Mouse (Mus musculus) testis, adult 2 months (tissue): ENCODE results near the gene Ehd4. TPM values are rescaled to one million over a fixed set of nuclear protein-coding genes. Genes with fewer than 3 reads are reported as not detected.

Source experiments
- H3K27ac ChIP-seq: fragments of 200-500 bp; 2 replicates; pipeline ENCODE4 v1.5.1; 2012; ENCODE audit warnings: low read depth, low read length; ENCODE audit not compliant: control insufficient read depth, insufficient read depth
- H3K27me3 ChIP-seq: fragments of 200-500 bp; 2 replicates; pipeline ENCODE4 v1.6.1; 2012; ENCODE audit warnings: mild to moderate bottlenecking, low read length, moderate library complexity; ENCODE audit not compliant: control insufficient read depth, insufficient read depth
- H3K36me3 ChIP-seq: fragments of 200-500 bp; 2 replicates; pipeline ENCODE4 v1.6.1; 2012; ENCODE audit warnings: mild to moderate bottlenecking, low read length; ENCODE audit not compliant: control insufficient read depth, insufficient read depth
- H3K4me1 ChIP-seq: fragments of 200-500 bp; 2 replicates; pipeline ENCODE4 v1.6.1; 2012; ENCODE audit warnings: low read length; ENCODE audit not compliant: control insufficient read depth, insufficient read depth
- H3K4me3 ChIP-seq: fragments of 200-500 bp; 2 replicates; pipeline ENCODE4 v1.5.1; 2012; ENCODE audit warnings: low read depth, mild to moderate bottlenecking, low read length, moderate library complexity, mixed read lengths; ENCODE audit not compliant: control insufficient read depth
- CTCF ChIP-seq: fragments of 200-500 bp; IDR thresholded peaks from 2 replicates; pipeline ENCODE4 v1.5.1; 2012; ENCODE audit warnings: low read depth, mild to moderate bottlenecking, inconsistent platforms, low read length, moderate library complexity; ENCODE audit not compliant: control insufficient read depth, insufficient read depth, insufficient replicate concordance
- POLR2A ChIP-seq: fragments of 200-500 bp; IDR thresholded peaks from 2 replicates; pipeline ENCODE4 v1.6.1; 2012; ENCODE audit warnings: low read depth, mild to moderate bottlenecking, inconsistent platforms, low read length, moderate library complexity; ENCODE audit not compliant: control insufficient read depth
- polyA plus RNA-seq: library from polyadenylated mRNA; depleted of rRNA; stranded (reverse); fragments of >200 nt; gene quantifications from 2 replicates; pipeline ENCODE4 v1.2.3, GENCODE M21; 2012

Ehd4 gene
- polyA plus RNA-seq, 1 experiment, result 3.4 TPM

- Histone ChIP-seq H3K27me3 (no peaks in the 10 kb centered on the region), H3K4me3 (no peak overlapping the region), H3K4me1 (no peaks in the 10 kb centered on the region), H3K27ac (no peak overlapping the region), H3K36me3 (no peaks in the 10 kb centered on the region)
- TF ChIP-seq CTCF (no peak), POLR2A (no peak)
Measured at GRCm38 (mm10) chr2:120117346-120117745, 37.1 kb downstream of the Ehd4 start.

- no peaks in the 10 kb centered on the region for H3K36me3 ChIP-seq
- H3K4me3 ChIP-seq, result no peak overlapping the region
- no peaks in the 10 kb centered on the region for H3K27me3 ChIP-seq
- no peaks in the 10 kb centered on the region for H3K4me1 ChIP-seq
- TF ChIP-seq POLR2A (no peak), CTCF (no peak)
- no peak overlapping the region for H3K27ac ChIP-seq
Measured at GRCm38 (mm10) chr2:120116362-120116761, 38.0 kb downstream of the Ehd4 start.

GRCm38 (mm10) chr2:120114977-120115376 lies 39.4 kb downstream of the Ehd4 start:
- TF ChIP-seq CTCF, result no peak
- no peak for TF ChIP-seq POLR2A
- H3K27me3 ChIP-seq, result no peaks in the 10 kb centered on the region
- H3K36me3 ChIP-seq, result no peaks in the 10 kb centered on the region
- H3K4me1 ChIP-seq, result no peaks in the 10 kb centered on the region
- no peak overlapping the region for H3K4me3 ChIP-seq
- no peak overlapping the region for H3K27ac ChIP-seq

- H3K36me3 ChIP-seq, result no peaks in the 10 kb centered on the region
- no peaks in the 10 kb centered on the region for H3K4me1 ChIP-seq
- no peak overlapping the region for H3K4me3 ChIP-seq
- TF ChIP-seq POLR2A (no peak), CTCF (no peak)
- H3K27ac ChIP-seq, result no peak overlapping the region
- H3K27me3 ChIP-seq, result no peaks in the 10 kb centered on the region
Measured at GRCm38 (mm10) chr2:120113963-120114362, 40.4 kb downstream of the Ehd4 start.

- H3K36me3 ChIP-seq, result no peaks in the 10 kb centered on the region
- no peak overlapping the region for H3K27ac ChIP-seq
- TF ChIP-seq POLR2A, result no peak
- no peak for TF ChIP-seq CTCF
- H3K4me1 ChIP-seq, result no peaks in the 10 kb centered on the region
- H3K4me3 ChIP-seq, result no peak overlapping the region
- no peaks in the 10 kb centered on the region for H3K27me3 ChIP-seq
Measured at GRCm38 (mm10) chr2:120113476-120113875, 40.9 kb downstream of the Ehd4 start.

GRCm38 (mm10) chr2:120111596-120111995 lies 42.8 kb downstream of the Ehd4 start:
- Histone ChIP-seq H3K27me3 (no peaks in the 10 kb centered on the region), H3K36me3 (no peaks in the 10 kb centered on the region), H3K4me3 (no peak overlapping the region), H3K27ac (no peak overlapping the region), H3K4me1 (no peaks in the 10 kb centered on the region)
- TF ChIP-seq POLR2A (no peak), CTCF (no peak)

- Histone ChIP-seq H3K4me1 (no peaks in the 10 kb centered on the region), H3K27ac (no peak overlapping the region), H3K4me3 (no peak overlapping the region), H3K27me3 (no peaks in the 10 kb centered on the region), H3K36me3 (no peaks in the 10 kb centered on the region)
- TF ChIP-seq POLR2A (no peak), CTCF (no peak)
Measured at GRCm38 (mm10) chr2:120111172-120111571, 43.2 kb downstream of the Ehd4 start.

GRCm38 (mm10) chr2:120108077-120108476 lies 46.3 kb downstream of the Ehd4 start:
- H3K27me3 ChIP-seq, result no peaks in the 10 kb centered on the region
- TF ChIP-seq POLR2A (no peak), CTCF (no peak)
- H3K36me3 ChIP-seq, result no peaks in the 10 kb centered on the region
- no peak overlapping the region for H3K27ac ChIP-seq
- H3K4me3 ChIP-seq, result no peak overlapping the region
- H3K4me1 ChIP-seq, result no peaks in the 10 kb centered on the region
